15 mouse cellular contexts compared by ENCODE assay signal in the genomic region with DNA sequence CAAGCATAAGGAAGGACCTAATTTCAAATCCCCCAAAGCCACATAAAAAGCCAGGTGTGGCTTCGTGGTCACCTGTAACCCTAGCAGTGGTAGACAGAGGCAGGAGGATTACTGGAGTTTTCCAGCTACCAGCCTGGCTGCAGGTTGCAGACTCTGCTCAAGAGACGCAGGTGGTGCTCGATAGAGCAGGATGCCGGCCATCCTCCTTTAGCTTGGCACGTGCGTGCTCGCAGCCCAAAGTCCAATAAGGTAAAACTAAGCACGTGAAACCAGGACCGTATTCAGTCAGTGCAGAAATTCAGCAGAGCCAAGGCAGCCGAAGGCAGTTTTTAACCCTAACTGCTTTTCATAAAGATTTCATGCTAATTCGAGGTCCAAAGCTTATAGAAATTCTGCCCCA. TPM values are rescaled to one million over a fixed set of nuclear protein-coding genes. Genes with fewer than 3 reads are reported as not detected.
DNase-seq lines count a peak whose midpoint lies in the region; ATAC-seq and TF ChIP-seq lines count a peak whose summit lies in the region.
"Had no signal": no experiment of that assay in that cellular context is flagged by ENCODE, and none has a peak within 500 bp of the region (broad histone marks: within the 10 kb centered on the region; RNA-seq: fewer than 3 reads in every experiment).

No protein-coding gene starts in this region.

- no peak for ATAC-seq in limb, embryonic 13.5 days (ENCODE audit: low FRiP score, low read depth)
- ATAC-seq: midbrain, embryonic 15.5 days had no signal

- H3K4me1 ChIP-seq in limb, embryonic 13.5 days: peaks cover 77% of the 10 kb centered on the region
- H3K4me1 ChIP-seq in heart, adult 2 months (ENCODE audit: control insufficient read depth, insufficient read depth, low read length): peaks cover 4% of the 10 kb centered on the region
- H3K4me1 ChIP-seq: midbrain, embryonic 15.5 days had no signal

- H3K79me2 ChIP-seq in heart, adult 2 months (replicated peaks; ENCODE audit: control insufficient read depth, insufficient read depth, low read length): no peaks in the 10 kb centered on the region

- H3K27me3 ChIP-seq in limb, embryonic 13.5 days: no peaks in the 10 kb centered on the region
- no peaks in the 10 kb centered on the region for H3K27me3 ChIP-seq in heart, adult 2 months (ENCODE audit: control insufficient read depth, insufficient read depth, low read length)
- H3K27me3 ChIP-seq: embryonic facial prominence, embryonic 13.5 days; hindbrain, embryonic 12.5 days; midbrain, embryonic 15.5 days had no signal

- no peak overlapping the region for H3K4me2 ChIP-seq in limb, embryonic 13.5 days (replicated peaks)
- H3K4me2 ChIP-seq: embryonic facial prominence, embryonic 13.5 days; hindbrain, embryonic 12.5 days; midbrain, embryonic 15.5 days had no signal

- H3K36me3 ChIP-seq in limb, embryonic 13.5 days: no peaks in the 10 kb centered on the region
- H3K36me3 ChIP-seq in heart, adult 2 months (ENCODE audit: control insufficient read depth, insufficient read depth, low read length): no peaks in the 10 kb centered on the region
- H3K36me3 ChIP-seq: embryonic facial prominence, embryonic 13.5 days; hindbrain, embryonic 12.5 days; midbrain, embryonic 15.5 days had no signal

- H3K4me3 ChIP-seq in limb, embryonic 13.5 days: no peak overlapping the region
- H3K4me3 ChIP-seq in heart, adult 2 months: no peak overlapping the region
- H3K4me3 ChIP-seq: embryonic facial prominence, embryonic 13.5 days; hindbrain, embryonic 12.5 days; midbrain, embryonic 15.5 days had no signal

- no peak for TF ChIP-seq POLR2A in heart, adult 2 months (IDR thresholded peaks at IDR 0.05; ENCODE audit: insufficient read depth, low read depth, low read length)

- no peaks in the 10 kb centered on the region for H3K9me3 ChIP-seq in limb, embryonic 13.5 days
- H3K9me3 ChIP-seq: embryonic facial prominence, embryonic 13.5 days; hindbrain, embryonic 12.5 days; midbrain, embryonic 15.5 days had no signal

- TF ChIP-seq EP300 in heart, adult 2 months (IDR thresholded peaks at IDR 0.05; ENCODE audit: insufficient read depth, low read depth, low read length): no peak

- WGBS in limb, embryonic 13.5 days: 48% methylated on average over 11 of the region's 11 CpGs
- WGBS in heart, adult 2 months: 91% methylated on average over 11 of the region's 11 CpGs

- peak; percentile 87 for DNase-seq in heart, adult 11 months
- no peak for DNase-seq in heart, postnatal 25 days (ENCODE audit: low spot score)
- peak; percentile 64 for DNase-seq in kidney, adult 9 months
- no peak for DNase-seq in ovary, adult 18-20 months (ENCODE audit: low spot score)
- no peak for DNase-seq in lung, adult 18-20 months
- no peak for DNase-seq in heart, adult 2 months
- no peak for DNase-seq in frontal cortex, postnatal 14 days (ENCODE audit: low spot score in 2 of 2)
- DNase-seq: cerebellum, adult 2 months; left cerebral cortex, postnatal 4 days; thymus, postnatal 14 days had no signal

- intact Hi-C loops in heart, postnatal 25 days (cut with DNase I): no loop called here
- intact Hi-C loops in heart, adult 2 months (cut with DNase I): no loop called here

- H3K9ac ChIP-seq in limb, embryonic 13.5 days: no peak overlapping the region
- H3K9ac ChIP-seq in heart, adult 2 months (ENCODE audit: low read depth, low read length): no peak overlapping the region
- H3K9ac ChIP-seq: embryonic facial prominence, embryonic 13.5 days; hindbrain, embryonic 12.5 days; midbrain, embryonic 15.5 days had no signal

- TF ChIP-seq CTCF in heart, adult 2 months (IDR thresholded peaks at IDR 0.05): no peak

- H3K27ac ChIP-seq in limb, embryonic 13.5 days: peak overlapping the region; percentile 83; the same call in 1 of the 2 replicates
- no peak overlapping the region for H3K27ac ChIP-seq in heart, adult 2 months
- H3K27ac ChIP-seq: hindbrain, embryonic 12.5 days; macrophage; midbrain, embryonic 15.5 days had no signal

RNA-seq across cellular contexts. Expression of a gene that starts 40.0 kb away (rescaled TPM):
- 10 to 100 TPM; 80.0 to 90.6 TPM for total RNA-seq in heart, postnatal 25 days (2021)
- 153 and 163 TPM in 2 replicates for polyA plus RNA-seq in limb, embryonic 13.5 days (2015; fragmentation: Nextera tagmentation; extraction: Ambion mirVana)
- 10 to 100 TPM; 59.8 to 70.1 TPM for total RNA-seq in heart, adult 2 months (2021)
- polyA plus RNA-seq in heart, adult 2 months (2012; rRNA removed): 49.8 and 71.9 TPM in 2 replicates

Comparison
In these comparisons a context has a peak if more than half of its experiments do, and no peak if none do; other contexts are left out.
1. DNase-seq: peak in heart, adult 11 months (single experiment) and kidney, adult 9 months (single experiment); none in heart, postnatal 25 days (single experiment), ovary, adult 18-20 months (single experiment), lung, adult 18-20 months (0 of 2), heart, adult 2 months (0 of 2) and frontal cortex, postnatal 14 days (0 of 2).